Mouse (Mus musculus): Measurements from ENCODE around the gene Myo5a. TPM values are rescaled to one million over a fixed set of nuclear protein-coding genes. Genes with fewer than 3 reads are reported as not detected.

The Myo5a gene
- total RNA-seq, 2 experiments from 2014 or later = 256 TPM

- intact Hi-C loops (cut with DNase I) = loop anchor here (5.0 kb wide), 2 partner anchors 67 to 212 kb away; no protein-coding TSS in a partner anchor
- no peak for DNase-seq (ENCODE audit: low spot score in 2 of 2)
Measured at GRCm38 (mm10) chr9:75264008-75264718, 193.3 kb downstream of the Myo5a start.

DNA sequence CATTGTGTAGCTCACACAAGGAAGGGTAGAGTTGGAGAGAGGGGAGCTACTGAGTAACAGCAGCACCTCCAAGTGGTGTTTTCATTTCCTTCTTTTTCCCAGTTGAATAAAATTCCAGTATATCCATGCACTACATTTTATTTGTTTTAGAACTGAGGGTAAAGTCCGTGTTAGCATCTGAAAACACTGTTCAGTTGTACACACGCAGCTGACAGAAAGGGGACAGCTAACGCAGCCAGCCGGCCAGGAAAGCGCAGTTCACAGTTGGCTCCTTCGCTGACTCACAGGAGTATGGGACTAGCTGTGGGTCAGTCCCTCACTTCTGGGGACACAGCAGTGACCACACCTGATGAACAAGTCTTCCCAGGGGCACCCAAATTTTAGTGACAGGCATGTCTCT is 196.3 kb downstream of the Myo5a start:
- no peak for DNase-seq (ENCODE audit: low spot score in 2 of 2)
- intact Hi-C loops (cut with DNase I) = no loop called here

GRCm38 (mm10) chr9:75270382-75270781 is 199.6 kb downstream of the Myo5a start:
- intact Hi-C loops (cut with DNase I) = loop anchor here (10.0 kb wide), 1 partner anchor 366 kb away; no protein-coding TSS in a partner anchor

DNA sequence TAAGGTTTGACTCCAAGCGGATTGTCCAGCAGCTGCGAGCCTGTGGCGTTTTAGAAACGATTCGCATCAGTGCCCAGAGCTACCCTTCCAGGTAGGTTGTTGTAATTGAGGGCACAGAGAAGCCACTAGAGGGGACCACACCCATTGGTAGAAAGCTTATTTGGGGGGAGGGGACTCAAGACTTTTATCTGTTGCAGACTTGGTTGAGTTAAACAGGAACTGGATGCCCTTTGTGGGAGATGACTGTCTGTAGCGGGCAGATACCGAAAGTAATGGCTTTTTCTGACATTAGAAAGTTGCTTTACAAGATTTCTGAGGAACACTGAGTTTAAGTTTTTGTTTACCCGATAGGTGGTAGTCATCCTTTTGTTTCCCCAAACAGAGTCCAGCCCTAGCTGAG is 200.7 kb downstream of the Myo5a start:
- no peak for DNase-seq (ENCODE audit: low spot score in 2 of 2)
- intact Hi-C loops (cut with DNase I) = loop anchor here (10.0 kb wide), 1 partner anchor 367 kb away; no protein-coding TSS in a partner anchor

More at GRCm38 (mm10) chr9:75270382-75270781, 199.6 kb downstream of the Myo5a start:
- DNase-seq (ENCODE audit: low spot score in 2 of 2) = no peak

Other genes starting within 250 kb of the Myo5a start
- gene Onecut1, start 209.1 kb upstream of the Myo5a start, total RNA-seq (2021) = under 1 TPM in 1 of 2 experiments, not detected in 1; 0.08 TPM
- 10 to 100 TPM; 34.2 to 37.3 TPM for gene Fam214a, start 118.1 kb upstream of the Myo5a start, total RNA-seq (2021)
- gene Arpp19, start 33.4 kb upstream of the Myo5a start, total RNA-seq (2021) = 100 to 1,000 TPM; 280 to 339 TPM
- 1 to 10 TPM; 1.9 to 4.0 TPM for gene Myo5c, start 161.0 kb downstream of the Myo5a start, total RNA-seq (2021)
- 100 to 1,000 TPM; 134 to 140 TPM for gene Gnb5, start 235.3 kb downstream of the Myo5a start, total RNA-seq (2021)

Data from left cerebral cortex, postnatal 14 days (tissue).